Mouse (Mus musculus) liver, embryonic 12.5 days (tissue): Measurements from ENCODE around the gene Aph1a. TPM values are rescaled to one million over a fixed set of nuclear protein-coding genes. Genes with fewer than 3 reads are reported as not detected.
"Not testable (repeated sequence)": the region's sequence is repeated elsewhere in the genome, so short reads cannot be mapped to it uniquely, and the experiment has no call there.

ENCODE experiments used
- ATAC-seq: fragments of 200-750 bp; cut with Nextera tagmentation; 2 replicates; pipeline ENCODE4 v1.8.0; 2017; ENCODE audit warnings: moderate number of reproducible peaks, mild to moderate bottlenecking, moderate library complexity
- H3K27ac ChIP-seq: fragments of 300-500 bp; sonication (generic); 2 replicates; pipeline ENCODE4 v1.5.1; 2016; ENCODE audit warnings: mild to moderate bottlenecking
- H3K27me3 ChIP-seq: fragments of 300-500 bp; sonication (generic); replicated peaks from 2 replicates; pipeline ENCODE4 v1.6.1; 2016; ENCODE audit warnings: mild to moderate bottlenecking, moderate library complexity
- H3K36me3 ChIP-seq: fragments of 300-500 bp; sonication (generic); 2 replicates; pipeline ENCODE4 v1.6.1; 2016; ENCODE audit warnings: mild to moderate bottlenecking, moderate library complexity
- H3K4me1 ChIP-seq: fragments of 300-500 bp; sonication (generic); 2 replicates; pipeline ENCODE4 v1.6.1; 2016
- H3K4me2 ChIP-seq: fragments of 300-500 bp; sonication (generic); 2 replicates; pipeline ENCODE4 v1.6.1; 2016; ENCODE audit warnings: mild to moderate bottlenecking, moderate library complexity
- H3K4me3 ChIP-seq: fragments of 300-500 bp; sonication (generic); 2 replicates; pipeline ENCODE4 v1.5.1; 2016; ENCODE audit warnings: mild to moderate bottlenecking, moderate library complexity
- H3K9ac ChIP-seq: fragments of 300-500 bp; sonication (generic); 2 replicates; pipeline ENCODE4 v1.6.1; 2016; ENCODE audit warnings: mild to moderate bottlenecking, moderate library complexity
- H3K9me3 ChIP-seq: fragments of 300-500 bp; sonication (generic); replicated peaks from 2 replicates; pipeline ENCODE4 v1.6.1; 2016; ENCODE audit warnings: mild to moderate bottlenecking, moderate library complexity
- WGBS: fragments of 180-500 bp; shearing (Covaris S2); methylation state at CpG from one replicate; pipeline ENCODE4 v1.1.7; 2016; ENCODE audit not compliant: insufficient replicate concordance; 5-methylcytosine and 5-hydroxymethylcytosine counted together
- polyA plus RNA-seq: library from polyadenylated mRNA; unstranded; fragments of >200 nt; fragmentation: Nextera tagmentation; extraction: Ambion mirVana; gene quantifications from 2 replicates; pipeline ENCODE4 v1.2.1, GENCODE M21; 2016

Aph1a gene
- 16.5 and 19.0 TPM in 2 replicates for polyA plus RNA-seq

GRCm38 (mm10) chr3:95893606-95894316 is at the start of gene Aph1a:
Aph1a (plus strand) TSS chr3:95893969.
- not testable (repeated sequence) for H3K27me3 ChIP-seq, H3K9me3 ChIP-seq
- peak within 1 kb of the TSS; percentile 79 for H3K9ac ChIP-seq
- ATAC-seq, result peak; percentile 99
- peaks cover 12% of the 10 kb centered on the region; the same call in 1 of the 2 replicates for H3K36me3 ChIP-seq
- H3K4me1 ChIP-seq, result peaks cover 42% of the 10 kb centered on the region
- peak within 1 kb of the TSS; percentile 70 for H3K27ac ChIP-seq
- H3K4me2 ChIP-seq, result peak within 1 kb of the TSS; percentile 90
- H3K4me3 ChIP-seq, result peak within 1 kb of the TSS; percentile 74
- under 1% methylated on average over 32 of the region's 43 CpGs for WGBS

- Histone ChIP-seq H3K4me2 (peak overlapping the region; percentile 44), H3K36me3 (peaks cover 82% of the 10 kb centered on the region), H3K9ac (no peak overlapping the region), H3K4me3 (no peak overlapping the region), H3K9me3 (no peaks in the 10 kb centered on the region), H3K27ac (peak overlapping the region; percentile 77), H3K27me3 (no peaks in the 10 kb centered on the region), H3K4me1 (peaks cover 44% of the 10 kb centered on the region)
- ATAC-seq, result peak; percentile 68
- WGBS, result 32% methylated on average over 4 of the region's 4 CpGs
These were observed 43.2 kb upstream of the Aph1a start for GRCm38 (mm10) chr3:95850611-95851010.

GRCm38 (mm10) chr3:95851317-95851716 is 42.5 kb upstream of the Aph1a start:
- peak overlapping the region; percentile 77 for H3K27ac ChIP-seq
- peaks cover 75% of the 10 kb centered on the region for H3K36me3 ChIP-seq
- peak overlapping the region; percentile 44 for H3K4me2 ChIP-seq
- no peaks in the 10 kb centered on the region for H3K27me3 ChIP-seq
- 47% methylated on average over 8 of the region's 8 CpGs for WGBS
- ATAC-seq, result peak; percentile 28; the same call in 1 of the 2 replicates
- H3K9ac ChIP-seq, result no peak overlapping the region
- no peak overlapping the region for H3K4me3 ChIP-seq
- H3K4me1 ChIP-seq, result peaks cover 48% of the 10 kb centered on the region
- no peaks in the 10 kb centered on the region for H3K9me3 ChIP-seq

- Histone ChIP-seq H3K4me1 (peaks cover 48% of the 10 kb centered on the region), H3K27me3 (no peaks in the 10 kb centered on the region), H3K4me3 (peak within 1 kb of the TSS; percentile 90), H3K36me3 (peaks cover 32% of the 10 kb centered on the region), H3K9me3 (no peaks in the 10 kb centered on the region), H3K4me2 (peak within 1 kb of the TSS; percentile 82), H3K27ac (peak within 1 kb of the TSS; percentile 76), H3K9ac (peak within 1 kb of the TSS; percentile 93)
- ATAC-seq, result peak; percentile 96
- under 1% methylated on average over 56 of the region's 56 CpGs for WGBS
These were observed 38.2 kb upstream of the Aph1a start, which contains the start of gene Prpf3 for GRCm38 (mm10) chr3:95855502-95856089. Prpf3 (minus strand) TSS chr3:95855885.

- Histone ChIP-seq H3K9me3 (no peaks in the 10 kb centered on the region), H3K4me1 (peaks cover 43% of the 10 kb centered on the region), H3K27ac (peak overlapping the region; percentile 76), H3K4me3 (peak overlapping the region; percentile 90), H3K36me3 (peaks cover 27% of the 10 kb centered on the region), H3K27me3 (no peaks in the 10 kb centered on the region), H3K4me2 (peak overlapping the region; percentile 82), H3K9ac (peak overlapping the region; percentile 93)
- 30% methylated on average over 7 of the region's 7 CpGs for WGBS
- 0 out of 2 replicates have a peak, but pooled peaks have one; percentile 1 for ATAC-seq
These were observed 37.7 kb upstream of the Aph1a start for GRCm38 (mm10) chr3:95856115-95856514.

GRCm38 (mm10) chr3:95857050-95857449 is 36.7 kb upstream of the Aph1a start:
- not testable (repeated sequence) for H3K9me3 ChIP-seq, H3K27me3 ChIP-seq, ATAC-seq, H3K4me2 ChIP-seq, H3K4me3 ChIP-seq, H3K9ac ChIP-seq
- WGBS, result 71% methylated on average over 1 of the region's 1 CpGs
- peaks cover 34% of the 10 kb centered on the region for H3K4me1 ChIP-seq
- H3K36me3 ChIP-seq, result peaks cover 25% of the 10 kb centered on the region
- peak overlapping the region; percentile 76; the same call in 1 of the 2 replicates for H3K27ac ChIP-seq

- Histone ChIP-seq H3K4me1 (peaks cover 23% of the 10 kb centered on the region), H3K36me3 (peaks cover 20% of the 10 kb centered on the region)
- 64% methylated on average over 3 of the region's 3 CpGs for WGBS
- not testable (repeated sequence) for H3K27me3 ChIP-seq, H3K4me3 ChIP-seq, H3K9ac ChIP-seq, H3K27ac ChIP-seq, ATAC-seq, H3K4me2 ChIP-seq, H3K9me3 ChIP-seq
These were observed 35.5 kb upstream of the Aph1a start for GRCm38 (mm10) chr3:95858278-95858677.

GRCm38 (mm10) chr3:95860323-95860722 is 33.4 kb upstream of the Aph1a start:
- H3K36me3 ChIP-seq, result peaks cover 29% of the 10 kb centered on the region
- H3K9me3 ChIP-seq, result no peaks in the 10 kb centered on the region
- peaks cover 16% of the 10 kb centered on the region for H3K4me1 ChIP-seq
- H3K27ac ChIP-seq, result no peak overlapping the region
- 83% methylated on average over 3 of the region's 3 CpGs for WGBS
- no peak for ATAC-seq
- no peak overlapping the region for H3K4me2 ChIP-seq
- H3K27me3 ChIP-seq, result no peaks in the 10 kb centered on the region
- no peak overlapping the region for H3K9ac ChIP-seq
- H3K4me3 ChIP-seq, result no peak overlapping the region

- Histone ChIP-seq H3K4me3 (no peak overlapping the region), H3K36me3 (peaks cover 38% of the 10 kb centered on the region), H3K4me1 (peaks cover 13% of the 10 kb centered on the region), H3K9me3 (no peaks in the 10 kb centered on the region), H3K27me3 (no peaks in the 10 kb centered on the region), H3K27ac (no peak overlapping the region), H3K9ac (no peak overlapping the region), H3K4me2 (no peak overlapping the region)
- WGBS, result 56% methylated on average over 10 of the region's 10 CpGs
- no peak for ATAC-seq
These were observed 32.6 kb upstream of the Aph1a start for GRCm38 (mm10) chr3:95861216-95861615.

- no peak overlapping the region for H3K4me2 ChIP-seq
- ATAC-seq, result peak; percentile 68
- H3K4me1 ChIP-seq, result peaks cover 7% of the 10 kb centered on the region
- no peaks in the 10 kb centered on the region for H3K27me3 ChIP-seq
- peaks cover 43% of the 10 kb centered on the region for H3K36me3 ChIP-seq
- H3K4me3 ChIP-seq, result no peak overlapping the region
- no peak overlapping the region for H3K9ac ChIP-seq
- WGBS, result 34% methylated on average over 2 of the region's 2 CpGs
- H3K9me3 ChIP-seq, result no peaks in the 10 kb centered on the region
- no peak overlapping the region for H3K27ac ChIP-seq
These were observed 32.0 kb upstream of the Aph1a start for GRCm38 (mm10) chr3:95861796-95862195.

- no peaks in the 10 kb centered on the region for H3K27me3 ChIP-seq
- H3K36me3 ChIP-seq, result peaks cover 61% of the 10 kb centered on the region
- no peak overlapping the region for H3K4me2 ChIP-seq
- no peak for ATAC-seq
- no peak overlapping the region for H3K27ac ChIP-seq
- peaks cover 7% of the 10 kb centered on the region for H3K4me1 ChIP-seq
- H3K9ac ChIP-seq, result no peak overlapping the region
- H3K4me3 ChIP-seq, result no peak overlapping the region
- no peaks in the 10 kb centered on the region for H3K9me3 ChIP-seq
- WGBS, result 57% methylated on average over 7 of the region's 7 CpGs
These were observed 30.2 kb upstream of the Aph1a start for GRCm38 (mm10) chr3:95863578-95863977.

GRCm38 (mm10) chr3:95865050-95865449 is 28.7 kb upstream of the Aph1a start:
- Histone ChIP-seq H3K27me3 (no peaks in the 10 kb centered on the region), H3K4me2 (no peak overlapping the region), H3K27ac (no peak overlapping the region), H3K4me1 (peaks cover 18% of the 10 kb centered on the region), H3K9ac (no peak overlapping the region), H3K36me3 (peaks cover 74% of the 10 kb centered on the region), H3K9me3 (no peaks in the 10 kb centered on the region), H3K4me3 (no peak overlapping the region)
- ATAC-seq, result no peak
- 83% methylated on average over 5 of the region's 5 CpGs for WGBS
